Mouse (Mus musculus) liver, embryonic 13.5 days (tissue): Measurements from ENCODE around the gene Hist1h2bg. TPM values are rescaled to one million over a fixed set of nuclear protein-coding genes. Genes with fewer than 3 reads are reported as not detected.

Experiments used
- ATAC-seq: fragments of 200-750 bp; cut with Nextera tagmentation; 2 replicates; pipeline ENCODE4 v1.8.0; 2017; ENCODE audit warnings: low read depth, mild to moderate bottlenecking, moderate number of reproducible peaks, moderate library complexity
- DNase-seq: peaks from one replicate; pipeline ENCODE4 v3.0.0; 2022
- H3K27ac ChIP-seq: fragments of 300-500 bp; sonication (generic); 2 replicates; pipeline ENCODE4 v1.5.1; 2015; ENCODE audit warnings: moderate library complexity, mild to moderate bottlenecking, inconsistent platforms
- H3K27me3 ChIP-seq: fragments of 300-500 bp; sonication (generic); 2 replicates; pipeline ENCODE4 v1.6.1; 2015; ENCODE audit warnings: mild to moderate bottlenecking, inconsistent platforms
- H3K36me3 ChIP-seq: fragments of 300-500 bp; sonication (generic); 2 replicates; pipeline ENCODE4 v1.6.1; 2015; ENCODE audit warnings: mild to moderate bottlenecking, inconsistent platforms
- H3K4me1 ChIP-seq: fragments of 300-500 bp; sonication (generic); replicated peaks from 2 replicates; pipeline ENCODE4 v1.6.1; 2015; ENCODE audit warnings: inconsistent platforms
- H3K4me2 ChIP-seq: fragments of 300-500 bp; sonication (generic); 2 replicates; pipeline ENCODE4 v1.6.1; 2015; ENCODE audit warnings: inconsistent platforms, mild to moderate bottlenecking, moderate library complexity
- H3K4me3 ChIP-seq: fragments of 300-500 bp; sonication (generic); replicated peaks from 2 replicates; pipeline ENCODE4 v1.5.1; 2015; ENCODE audit warnings: mild to moderate bottlenecking, inconsistent platforms
- H3K9ac ChIP-seq: fragments of 300-500 bp; sonication (generic); 2 replicates; pipeline ENCODE4 v1.6.1; 2015; ENCODE audit warnings: mild to moderate bottlenecking, inconsistent platforms
- H3K9me3 ChIP-seq: fragments of 300-500 bp; sonication (generic); replicated peaks from 2 replicates; pipeline ENCODE4 v1.6.1; 2016; ENCODE audit warnings: inconsistent platforms
- WGBS: fragments of 180-500 bp; shearing (Covaris S2); methylation state at CpG from one replicate; pipeline ENCODE4 v1.1.7; 2015; ENCODE audit not compliant: insufficient replicate concordance; 5-methylcytosine and 5-hydroxymethylcytosine counted together
- polyA plus RNA-seq: library from polyadenylated mRNA; unstranded; fragments of >200 nt; fragmentation: Nextera tagmentation; extraction: Ambion mirVana; gene quantifications from 2 replicates; pipeline ENCODE4 v1.2.1, GENCODE M21; 2015

The Hist1h2bg gene
- polyA plus RNA-seq, 1 experiment from 2014 or later: 14.1 TPM

GRCm38 (mm10) chr13:23592614-23593013 is 21.4 kb downstream of the Hist1h2bg start:
- ATAC-seq (no peak), DNase-seq (no peak)
- Histone ChIP-seq H3K27me3 (no peaks in the 10 kb centered on the region), H3K9me3 (no peaks in the 10 kb centered on the region), H3K9ac (peak overlapping the region; percentile 56; the same call in 1 of the 2 replicates), H3K27ac (peak overlapping the region; percentile 80), H3K36me3 (no peaks in the 10 kb centered on the region), H3K4me2 (no peak overlapping the region), H3K4me3 (no peak overlapping the region), H3K4me1 (peaks cover 61% of the 10 kb centered on the region)
- 71% methylated on average over 7 of the region's 7 CpGs for WGBS

GRCm38 (mm10) chr13:23593051-23593770 is 22.0 kb downstream of the Hist1h2bg start:
- H3K4me3 ChIP-seq: no peak overlapping the region
- H3K4me1 ChIP-seq: peaks cover 61% of the 10 kb centered on the region
- peak overlapping the region; percentile 56 for H3K9ac ChIP-seq
- peak overlapping the region; percentile 9; the same call in 1 of the 2 replicates for H3K4me2 ChIP-seq
- H3K27me3 ChIP-seq: no peaks in the 10 kb centered on the region
- no peaks in the 10 kb centered on the region for H3K9me3 ChIP-seq
- no peak for DNase-seq
- WGBS: 20% methylated on average over 5 of the region's 5 CpGs
- H3K27ac ChIP-seq: peak overlapping the region; percentile 80
- ATAC-seq: 0 out of 2 replicates have a peak, but pooled peaks have one; percentile 30
- H3K36me3 ChIP-seq: no peaks in the 10 kb centered on the region

DNA sequence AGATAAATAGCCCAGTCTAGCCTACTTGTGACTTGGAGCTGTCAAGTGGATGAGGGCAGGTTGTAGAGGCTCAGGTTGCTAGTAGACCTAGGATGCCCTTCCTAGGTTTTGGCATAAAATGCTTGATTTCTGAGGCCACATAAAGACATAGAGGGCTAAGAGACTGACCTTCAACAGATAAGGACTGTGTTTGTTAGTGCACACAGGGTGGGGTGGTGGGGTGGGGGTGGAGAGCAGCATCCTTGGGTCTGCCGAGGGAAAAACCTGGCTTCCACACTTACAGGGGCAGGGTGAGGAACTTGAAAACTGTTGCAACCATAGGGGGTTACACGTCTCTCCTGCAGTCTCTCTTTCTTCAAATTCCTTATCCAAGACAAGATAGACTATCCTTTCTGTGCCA is 24.0 kb downstream of the Hist1h2bg start:
- Histone ChIP-seq H3K4me2 (peak overlapping the region; percentile 38), H3K4me1 (peaks cover 52% of the 10 kb centered on the region), H3K9me3 (no peaks in the 10 kb centered on the region), H3K27ac (peak overlapping the region; percentile 96), H3K9ac (peak overlapping the region; percentile 71), H3K4me3 (no peak overlapping the region), H3K27me3 (no peaks in the 10 kb centered on the region), H3K36me3 (no peaks in the 10 kb centered on the region)
- no peak for DNase-seq
- WGBS: 27% methylated on average over 2 of the region's 2 CpGs
- ATAC-seq: peak; percentile 52

DNA sequence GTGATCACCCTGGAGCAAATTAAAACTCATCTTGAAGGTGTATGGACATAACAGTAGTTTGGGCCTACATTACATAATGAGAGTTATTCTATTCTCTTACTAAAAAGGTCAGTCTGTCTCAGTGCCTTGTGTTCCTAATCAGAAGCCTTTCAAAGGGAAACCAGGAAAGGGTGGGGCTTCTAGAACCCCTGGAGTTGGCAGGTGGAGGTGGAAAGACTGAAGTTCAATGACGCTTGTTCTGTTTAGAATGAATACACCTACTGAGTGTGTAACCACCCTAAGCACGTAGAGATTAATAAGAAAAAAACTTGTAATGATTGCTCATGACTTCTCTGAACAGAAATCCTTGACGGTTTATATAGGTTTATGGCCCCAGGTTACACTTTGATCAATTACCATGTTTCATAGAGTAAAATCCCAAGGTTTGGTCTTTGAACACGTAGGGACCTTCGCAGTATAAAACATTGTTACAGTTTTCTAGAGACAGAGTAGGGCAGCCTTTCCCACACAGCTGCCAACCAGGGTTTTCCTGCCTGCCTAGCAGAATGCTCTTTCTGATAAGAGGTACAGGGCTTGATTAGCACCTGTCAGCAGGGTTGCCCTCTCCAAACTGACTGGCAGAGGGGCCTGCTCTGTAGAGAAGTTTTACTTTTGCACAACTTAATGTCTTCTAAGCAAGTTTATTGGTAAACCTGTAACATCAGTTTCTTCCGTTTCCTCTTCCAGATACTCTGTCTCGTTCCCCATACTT is 24.6 kb downstream of the Hist1h2bg start:
- Histone ChIP-seq H3K9me3 (no peaks in the 10 kb centered on the region), H3K9ac (peak overlapping the region; percentile 71), H3K4me3 (0 out of 2 replicates have a peak overlapping the region, but pooled peaks have one; percentile 8), H3K27ac (peak overlapping the region; percentile 96), H3K4me2 (peak overlapping the region; percentile 38), H3K27me3 (no peaks in the 10 kb centered on the region), H3K36me3 (no peaks in the 10 kb centered on the region), H3K4me1 (peaks cover 52% of the 10 kb centered on the region)
- WGBS: 39% methylated on average over 7 of the region's 7 CpGs
- peak; percentile 95 for ATAC-seq
- peak; percentile 67 for DNase-seq

- peak overlapping the region; percentile 47; the same call in 1 of the 2 replicates for H3K9ac ChIP-seq
Measured at GRCm38 (mm10) chr13:23597957-23598356, 26.8 kb downstream of the Hist1h2bg start.

GRCm38 (mm10) chr13:23603182-23603699 is 32.0 kb downstream of the Hist1h2bg start:
- Histone ChIP-seq H3K27me3 (no peaks in the 10 kb centered on the region), H3K4me1 (peaks cover 18% of the 10 kb centered on the region), H3K4me3 (no peak overlapping the region), H3K9me3 (no peaks in the 10 kb centered on the region), H3K4me2 (no peak overlapping the region), H3K36me3 (no peaks in the 10 kb centered on the region), H3K27ac (no peak overlapping the region), H3K9ac (no peak overlapping the region)
- DNase-seq: no peak
- peak; percentile 45; the same call in 1 of the 2 replicates for ATAC-seq
- 42% methylated on average over 7 of the region's 7 CpGs for WGBS

More at GRCm38 (mm10) chr13:23597957-23598356, 26.8 kb downstream of the Hist1h2bg start:
- Histone ChIP-seq H3K36me3 (no peaks in the 10 kb centered on the region), H3K27ac (peak overlapping the region; percentile 96; the same call in 1 of the 2 replicates), H3K4me3 (no peak overlapping the region), H3K4me1 (peaks cover 47% of the 10 kb centered on the region), H3K27me3 (no peaks in the 10 kb centered on the region), H3K9me3 (no peaks in the 10 kb centered on the region), H3K4me2 (no peak overlapping the region)
- ATAC-seq: no peak
- WGBS: 5% methylated on average over 9 of the region's 9 CpGs
- peak; percentile 68 for DNase-seq

DNA sequence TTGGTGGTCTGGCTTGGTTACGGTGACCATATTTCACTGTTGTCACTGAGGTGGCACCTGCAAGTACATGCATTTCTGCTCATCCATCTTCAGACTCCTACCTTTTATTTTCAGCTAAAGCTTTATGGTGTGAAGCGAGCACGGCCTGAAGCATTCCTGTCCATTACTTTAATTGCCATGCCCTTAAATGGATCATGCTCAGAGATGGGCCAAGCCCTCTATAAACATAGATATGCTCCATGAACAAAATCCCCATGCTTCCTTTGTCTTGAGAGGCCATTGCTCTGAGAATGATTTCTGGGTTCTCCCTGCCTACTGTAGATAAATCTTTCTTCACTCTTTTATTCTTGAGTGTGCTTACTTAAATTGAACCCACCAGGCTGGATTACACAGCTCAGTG is 33.3 kb downstream of the Hist1h2bg start:
- ATAC-seq (no peak), DNase-seq (no peak)
- Histone ChIP-seq H3K27me3 (no peaks in the 10 kb centered on the region), H3K9me3 (no peaks in the 10 kb centered on the region), H3K4me3 (no peak overlapping the region), H3K27ac (no peak overlapping the region), H3K4me2 (no peak overlapping the region), H3K36me3 (no peaks in the 10 kb centered on the region), H3K4me1 (peaks cover 30% of the 10 kb centered on the region), H3K9ac (0 out of 2 replicates have a peak overlapping the region, but pooled peaks have one; percentile 6)
- WGBS: 91% methylated on average over 3 of the region's 3 CpGs

DNA sequence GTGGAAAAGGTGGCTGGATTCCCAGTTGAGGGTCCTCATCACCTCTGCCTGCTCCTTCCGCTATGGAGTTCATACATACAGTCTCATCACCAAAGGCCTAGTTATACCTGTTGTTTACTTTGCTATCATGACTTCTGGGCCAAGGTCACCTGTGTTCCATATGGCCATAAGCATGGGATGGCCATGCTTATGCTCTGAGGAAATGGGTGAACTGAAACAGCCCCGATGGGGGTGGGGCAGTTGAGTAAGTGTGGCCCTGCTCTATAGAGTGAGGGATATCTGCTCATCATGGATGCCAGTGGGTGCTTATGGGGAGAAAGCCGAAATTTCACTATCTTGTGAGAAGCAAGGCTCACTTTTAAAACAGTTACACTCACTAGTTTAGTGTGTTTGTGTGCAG is 33.9 kb downstream of the Hist1h2bg start:
- peak overlapping the region; percentile 45; the same call in 1 of the 2 replicates for H3K27ac ChIP-seq
- no peaks in the 10 kb centered on the region for H3K36me3 ChIP-seq
- H3K4me2 ChIP-seq: no peak overlapping the region
- no peak overlapping the region for H3K4me3 ChIP-seq
- no peaks in the 10 kb centered on the region for H3K9me3 ChIP-seq
- ATAC-seq: no peak
- H3K4me1 ChIP-seq: peaks cover 36% of the 10 kb centered on the region
- no peak for DNase-seq
- H3K9ac ChIP-seq: 0 out of 2 replicates have a peak overlapping the region, but pooled peaks have one; percentile 6
- H3K27me3 ChIP-seq: no peaks in the 10 kb centered on the region
- WGBS: 76% methylated on average over 3 of the region's 3 CpGs

- Histone ChIP-seq H3K9ac (peak overlapping the region; percentile 56; the same call in 1 of the 2 replicates), H3K4me3 (no peak overlapping the region), H3K36me3 (peaks cover 14% of the 10 kb centered on the region), H3K27me3 (no peaks in the 10 kb centered on the region), H3K4me1 (peaks cover 35% of the 10 kb centered on the region), H3K4me2 (peak overlapping the region; percentile 51), H3K9me3 (no peaks in the 10 kb centered on the region), H3K27ac (peak overlapping the region; percentile 86)
- peak; percentile 44 for DNase-seq
- ATAC-seq: peak; percentile 97
- WGBS: 23% methylated on average over 4 of the region's 4 CpGs
Measured at GRCm38 (mm10) chr13:23609209-23609608, 38.0 kb downstream of the Hist1h2bg start.

DNA sequence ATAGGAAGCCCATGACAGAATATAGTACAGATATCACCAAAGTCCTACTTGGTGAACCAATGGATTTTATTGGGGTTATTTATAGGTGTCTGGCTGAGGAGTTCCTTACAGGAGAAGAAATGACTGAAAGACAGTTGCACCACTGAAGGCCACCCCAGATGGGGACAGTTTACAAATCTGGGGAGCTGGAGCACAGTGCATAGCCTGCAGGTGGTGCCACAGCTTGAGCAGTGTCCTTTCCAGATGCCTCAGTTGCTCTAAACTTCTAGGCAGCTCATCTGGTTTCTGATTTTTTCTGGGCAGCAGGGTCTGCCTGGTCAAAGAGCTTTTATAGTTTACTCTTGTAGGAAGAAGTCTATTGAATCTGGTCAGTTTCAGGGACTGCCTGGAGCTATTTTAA is 38.6 kb downstream of the Hist1h2bg start:
- Histone ChIP-seq H3K27me3 (no peaks in the 10 kb centered on the region), H3K27ac (peak overlapping the region; percentile 86), H3K4me1 (peaks cover 33% of the 10 kb centered on the region), H3K36me3 (peaks cover 14% of the 10 kb centered on the region), H3K4me3 (no peak overlapping the region), H3K9me3 (no peaks in the 10 kb centered on the region), H3K4me2 (peak overlapping the region; percentile 51), H3K9ac (peak overlapping the region; percentile 56)
- ATAC-seq: no peak
- no peak for DNase-seq

GRCm38 (mm10) chr13:23610393-23610792 is 39.2 kb downstream of the Hist1h2bg start:
- Histone ChIP-seq H3K4me2 (no peak overlapping the region), H3K4me3 (no peak overlapping the region), H3K27ac (peak overlapping the region; percentile 86), H3K4me1 (peaks cover 28% of the 10 kb centered on the region), H3K27me3 (no peaks in the 10 kb centered on the region), H3K9me3 (no peaks in the 10 kb centered on the region), H3K36me3 (peaks cover 14% of the 10 kb centered on the region), H3K9ac (no peak overlapping the region)
- ATAC-seq: no peak
- no peak for DNase-seq
- WGBS: 53% methylated on average over 2 of the region's 2 CpGs
